ENCODE assay signal across 9 mouse cellular contexts in the genomic region with DNA sequence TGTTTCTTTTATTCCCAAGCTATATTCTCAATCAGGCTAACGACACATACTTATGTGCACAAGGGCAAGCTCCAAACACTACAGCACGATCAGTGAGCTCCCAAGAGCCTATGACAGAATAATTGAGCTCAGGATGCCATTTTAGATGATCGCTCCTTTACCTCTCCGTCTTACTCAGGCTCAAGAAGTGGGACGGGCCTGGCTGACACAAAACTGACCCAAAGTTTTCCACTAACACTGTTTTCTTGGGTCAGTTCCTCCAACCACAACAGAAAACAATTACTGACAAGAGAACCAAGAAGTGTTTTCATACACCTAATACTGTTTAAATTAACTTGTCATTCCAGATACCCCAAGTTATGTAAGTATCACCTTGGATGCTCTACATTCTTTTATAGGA. TPM values are rescaled to one million over a fixed set of nuclear protein-coding genes. Genes with fewer than 3 reads are reported as not detected.
DNase-seq lines count a peak whose midpoint lies in the region; ATAC-seq and TF ChIP-seq lines count a peak whose summit lies in the region.
"Had no signal": no experiment of that assay in that cellular context is flagged by ENCODE, and none has a peak within 500 bp of the region (broad histone marks: within the 10 kb centered on the region; RNA-seq: fewer than 3 reads in every experiment).

No protein-coding gene starts in this region.

- no peak for ATAC-seq in intestine, embryonic 14.5 days (replicated peaks; ENCODE audit: low FRiP score, low TSS enrichment, low read depth)
- no peak for ATAC-seq in intestine, embryonic 16.5 days
- no peak for ATAC-seq in hindbrain, embryonic 12.5 days (ENCODE audit: low FRiP score)
- no peak for ATAC-seq in liver, postnatal 0 days

- H3K4me3 ChIP-seq in intestine, embryonic 14.5 days (ENCODE audit: low read depth, low read length) = no peak overlapping the region
- no peak overlapping the region for H3K4me3 ChIP-seq in intestine, embryonic 16.5 days (ENCODE audit: low read length)
- H3K4me3 ChIP-seq in embryonic facial prominence, embryonic 10.5 days = peak overlapping the region; percentile 86; the same call in 1 of the 2 replicates
- no peak overlapping the region for H3K4me3 ChIP-seq in hindbrain, embryonic 12.5 days
- H3K4me3 ChIP-seq in liver, postnatal 0 days (ENCODE audit: low read depth, low read length) = peak overlapping the region; percentile 79

- no peak for TF ChIP-seq EP300 in liver, postnatal 0 days (IDR thresholded peaks at IDR 0.05; ENCODE audit: low read depth)

- H3K9ac ChIP-seq in intestine, embryonic 14.5 days (ENCODE audit: low read length) = no peak overlapping the region
- no peak overlapping the region for H3K9ac ChIP-seq in intestine, embryonic 16.5 days (ENCODE audit: low read depth, low read length)
- no peak overlapping the region for H3K9ac ChIP-seq in hindbrain, embryonic 12.5 days
- peak overlapping the region; percentile 88; the same call in 1 of the 2 replicates for H3K9ac ChIP-seq in liver, postnatal 0 days (replicated peaks)

- no peak overlapping the region for H3K27ac ChIP-seq in intestine, embryonic 14.5 days (ENCODE audit: low read depth)
- H3K27ac ChIP-seq in intestine, embryonic 16.5 days (ENCODE audit: low read length) = no peak overlapping the region
- no peak overlapping the region for H3K27ac ChIP-seq in embryonic facial prominence, embryonic 10.5 days (replicated peaks)
- H3K27ac ChIP-seq in hindbrain, embryonic 12.5 days = no peak overlapping the region
- 0 out of 2 replicates have a peak overlapping the region, but pooled peaks have one; percentile 13 for H3K27ac ChIP-seq in liver, postnatal 0 days (ENCODE audit: low read depth)

- no peaks in the 10 kb centered on the region for H3K27me3 ChIP-seq in intestine, embryonic 14.5 days (replicated peaks; ENCODE audit: control insufficient read depth, insufficient read depth, low read length)
- H3K27me3 ChIP-seq in intestine, embryonic 16.5 days (replicated peaks; ENCODE audit: control insufficient read depth, insufficient read depth, low read length) = no peaks in the 10 kb centered on the region
- no peaks in the 10 kb centered on the region for H3K27me3 ChIP-seq in embryonic facial prominence, embryonic 10.5 days (replicated peaks; ENCODE audit: low read depth, poor library complexity, severe bottlenecking)
- H3K27me3 ChIP-seq in hindbrain, embryonic 12.5 days = no peaks in the 10 kb centered on the region
- H3K27me3 ChIP-seq in liver, postnatal 0 days (ENCODE audit: insufficient read depth, low read length) = no peaks in the 10 kb centered on the region

- peak overlapping the region; percentile 74 for H3K4me2 ChIP-seq in intestine, embryonic 14.5 days (ENCODE audit: low read length)
- H3K4me2 ChIP-seq in intestine, embryonic 16.5 days (ENCODE audit: low read depth, low read length) = no peak overlapping the region
- peak overlapping the region; percentile 79 for H3K4me2 ChIP-seq in hindbrain, embryonic 12.5 days (replicated peaks)
- H3K4me2 ChIP-seq in liver, postnatal 0 days (ENCODE audit: low read depth, low read length) = peak overlapping the region; percentile 80

- TF ChIP-seq CTCF in liver, postnatal 0 days (IDR thresholded peaks at IDR 0.05; ENCODE audit: low read depth) = no peak

- H3K9me3 ChIP-seq in intestine, embryonic 14.5 days (ENCODE audit: control insufficient read depth, low read length) = 0 out of 2 replicates have a peak, but pooled peaks cover 2% of the 10 kb centered on the region
- H3K9me3 ChIP-seq in intestine, embryonic 16.5 days (ENCODE audit: control insufficient read depth, low read length) = no peaks in the 10 kb centered on the region
- H3K9me3 ChIP-seq in embryonic facial prominence, embryonic 10.5 days = no peaks in the 10 kb centered on the region
- H3K9me3 ChIP-seq in hindbrain, embryonic 12.5 days (replicated peaks) = no peaks in the 10 kb centered on the region
- no peaks in the 10 kb centered on the region for H3K9me3 ChIP-seq in liver, postnatal 0 days (ENCODE audit: low read length)

- DNase-seq in intestine, embryonic 14.5 days (ENCODE audit: low spot score) = no peak
- DNase-seq in embryonic facial prominence, embryonic 10.5 days (ENCODE audit: low spot score) = no peak
- DNase-seq in liver, postnatal 0 days = no peak
- no peak for DNase-seq in ovary, postnatal 14 days (ENCODE audit: low spot score)
- DNase-seq in T-cell, adult 2 months (ENCODE audit: low spot score) = no peak
- DNase-seq in cerebellum, adult 8-10 months = no peak
- DNase-seq: kidney, adult 2 months had no signal

- no peaks in the 10 kb centered on the region for H3K36me3 ChIP-seq in intestine, embryonic 14.5 days (ENCODE audit: control insufficient read depth, insufficient read depth, low read length)
- no peaks in the 10 kb centered on the region for H3K36me3 ChIP-seq in intestine, embryonic 16.5 days (ENCODE audit: control insufficient read depth, insufficient read depth, low read length)
- peaks cover 33% of the 10 kb centered on the region for H3K36me3 ChIP-seq in embryonic facial prominence, embryonic 10.5 days (replicated peaks)
- H3K36me3 ChIP-seq in hindbrain, embryonic 12.5 days = no peaks in the 10 kb centered on the region
- H3K36me3 ChIP-seq in liver, postnatal 0 days (replicated peaks; ENCODE audit: insufficient read depth, low read length) = no peaks in the 10 kb centered on the region

- peaks cover 9% of the 10 kb centered on the region for H3K4me1 ChIP-seq in intestine, embryonic 14.5 days (replicated peaks; ENCODE audit: control insufficient read depth, insufficient read depth, low read length)
- peaks cover 18% of the 10 kb centered on the region for H3K4me1 ChIP-seq in intestine, embryonic 16.5 days (ENCODE audit: control insufficient read depth, insufficient read depth, low read length)
- H3K4me1 ChIP-seq in embryonic facial prominence, embryonic 10.5 days = peaks cover 22% of the 10 kb centered on the region
- peaks cover 18% of the 10 kb centered on the region for H3K4me1 ChIP-seq in hindbrain, embryonic 12.5 days
- peaks cover 34% of the 10 kb centered on the region for H3K4me1 ChIP-seq in liver, postnatal 0 days (ENCODE audit: insufficient read depth)

- 88% methylated on average over 5 of the region's 5 CpGs for WGBS in intestine, embryonic 14.5 days
- 83% methylated on average over 5 of the region's 5 CpGs for WGBS in intestine, embryonic 16.5 days
- WGBS in embryonic facial prominence, embryonic 10.5 days = 92% methylated on average over 5 of the region's 5 CpGs
- WGBS in hindbrain, embryonic 12.5 days = 88% methylated on average over 5 of the region's 5 CpGs
- 87% methylated on average over 5 of the region's 5 CpGs for WGBS in liver, postnatal 0 days (ENCODE audit: insufficient replicate concordance)

RNA-seq across cellular contexts. Expression of a gene that starts 2.8 kb away (rescaled TPM):
- 24.5 and 30.4 TPM in 2 replicates for polyA plus RNA-seq in intestine, embryonic 14.5 days (2014; fragmentation: Nextera tagmentation; extraction: Ambion mirVana)
- 17.1 and 19.3 TPM in 2 replicates for polyA plus RNA-seq in intestine, embryonic 16.5 days (2015; fragmentation: Nextera tagmentation; extraction: Ambion mirVana)
- 39.4 and 39.6 TPM in 2 replicates for polyA plus RNA-seq in embryonic facial prominence, embryonic 10.5 days (2016; fragmentation: Nextera tagmentation; extraction: Ambion mirVana)
- 38.6 and 43.2 TPM in 2 replicates for polyA plus RNA-seq in hindbrain, embryonic 12.5 days (2016; fragmentation: Nextera tagmentation; extraction: Ambion mirVana)
- polyA plus RNA-seq in liver, postnatal 0 days (2015; fragmentation: Nextera tagmentation; extraction: Ambion mirVana) = 8.3 and 9.8 TPM in 2 replicates

RNA-seq across cellular contexts. Expression of a gene that starts 37.0 kb away (rescaled TPM):
- polyA plus RNA-seq in intestine, embryonic 14.5 days (2014; fragmentation: Nextera tagmentation; extraction: Ambion mirVana) = 111 and 113 TPM in 2 replicates
- 88.1 and 89.0 TPM in 2 replicates for polyA plus RNA-seq in intestine, embryonic 16.5 days (2015; fragmentation: Nextera tagmentation; extraction: Ambion mirVana)
- 72.8 and 73.9 TPM in 2 replicates for polyA plus RNA-seq in embryonic facial prominence, embryonic 10.5 days (2016; fragmentation: Nextera tagmentation; extraction: Ambion mirVana)
- 92.2 and 98.5 TPM in 2 replicates for polyA plus RNA-seq in hindbrain, embryonic 12.5 days (2016; fragmentation: Nextera tagmentation; extraction: Ambion mirVana)
- 16.3 and 17.9 TPM in 2 replicates for polyA plus RNA-seq in liver, postnatal 0 days (2015; fragmentation: Nextera tagmentation; extraction: Ambion mirVana)

Comparison
In these comparisons a context has a peak if more than half of its experiments do, and no peak if none do; other contexts are left out.
1. H3K4me3 ChIP-seq: peak in embryonic facial prominence, embryonic 10.5 days (single experiment) and liver, postnatal 0 days (single experiment); none in intestine, embryonic 14.5 days (single experiment), intestine, embryonic 16.5 days (single experiment) and hindbrain, embryonic 12.5 days (single experiment).